Mouse (Mus musculus): ENCODE measurements around the gene Lamc2. TPM values are rescaled to one million over a fixed set of nuclear protein-coding genes. Genes with fewer than 3 reads are reported as not detected.

The Lamc2 gene
- polyA plus RNA-seq (2012; fragmentation: generic; extraction: Trizol): under 1 TPM; 0.09 to 0.59 TPM

DNA sequence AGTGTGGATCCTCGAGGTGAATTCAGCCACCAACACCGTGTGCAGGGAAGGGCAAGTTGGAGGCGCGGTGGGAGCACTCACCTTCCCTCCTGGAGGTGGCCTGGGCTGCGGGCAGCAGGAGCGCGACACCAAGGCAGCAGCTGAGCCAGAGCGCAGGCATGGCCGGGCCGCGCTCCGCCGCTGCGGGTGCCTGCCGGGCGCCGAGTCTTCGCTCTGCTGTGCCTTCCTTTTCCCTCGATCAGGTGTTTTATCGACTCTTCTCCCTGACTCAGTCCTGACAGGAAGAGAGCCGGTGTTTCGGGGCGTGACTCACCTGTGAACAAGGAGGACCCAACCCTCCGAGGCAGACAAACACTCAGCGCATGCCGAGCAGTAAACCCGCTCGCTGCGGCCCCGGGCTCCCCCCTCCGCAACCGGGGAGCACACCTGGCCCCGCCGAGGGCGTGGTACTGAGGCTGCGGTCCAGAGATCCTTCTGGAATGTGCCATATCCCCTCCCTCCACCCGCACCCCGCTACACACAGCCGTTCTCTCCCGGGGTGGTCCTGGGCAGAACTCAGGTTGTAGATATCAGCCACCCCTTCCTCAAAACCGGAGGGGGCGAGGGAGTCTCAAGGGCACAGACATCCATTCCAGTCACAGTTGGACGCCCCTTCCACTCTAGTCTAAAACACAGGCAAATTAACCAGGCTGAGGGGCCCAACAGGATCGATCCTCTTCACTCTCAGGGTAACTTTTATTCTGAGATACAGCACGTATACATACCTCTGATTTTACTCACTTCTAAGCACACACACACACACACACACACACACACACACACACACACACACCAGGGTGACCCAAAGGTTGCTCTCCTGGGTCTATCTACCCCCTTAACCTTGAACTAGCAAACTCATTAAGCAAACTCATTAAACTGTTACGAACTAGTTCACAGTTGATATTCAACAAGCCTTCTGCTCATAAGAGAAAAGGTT, at the start of gene Lamc2:
Gene Lamc2, minus strand, starts transcription at position 620 of the 976 bp plus-strand sequence.

Other genes starting within 250 kb of the Lamc2 start
- gene Nmnat2, start 231.5 kb downstream of the Lamc2 start, polyA plus RNA-seq (2012; fragmentation: generic; extraction: Trizol): 1 to 10 TPM in 1 of 2 experiments, under 1 TPM in 1; 0.90 to 4.6 TPM
- 10 to 100 TPM; 10.7 to 56.6 TPM for gene Lamc1, start 146.3 kb upstream of the Lamc2 start, polyA plus RNA-seq (2012; fragmentation: generic; extraction: Trizol)
- gene Shcbp1l, start 238.7 kb upstream of the Lamc2 start, polyA plus RNA-seq (2012; fragmentation: generic; extraction: Trizol): under 1 TPM; 0.02 to 0.06 TPM

All from C3H10T1/2 (cell line).